Mouse (Mus musculus): ENCODE results near the gene Ndfip2.
A peak's percentile ranks its signal among the peaks of the same experiment; 100 is the strongest.

Ndfip2 gene

GRCm38 (mm10) chr14:105284062-105284461 is 25.7 kb downstream of the Ndfip2 start:
- no peak for DNase-seq (ENCODE audit: low spot score in 2 of 2)

- no peak for DNase-seq (ENCODE audit: low spot score in 2 of 2)
Measured at GRCm38 (mm10) chr14:105287557-105287956, 29.2 kb downstream of the Ndfip2 start.

DNA sequence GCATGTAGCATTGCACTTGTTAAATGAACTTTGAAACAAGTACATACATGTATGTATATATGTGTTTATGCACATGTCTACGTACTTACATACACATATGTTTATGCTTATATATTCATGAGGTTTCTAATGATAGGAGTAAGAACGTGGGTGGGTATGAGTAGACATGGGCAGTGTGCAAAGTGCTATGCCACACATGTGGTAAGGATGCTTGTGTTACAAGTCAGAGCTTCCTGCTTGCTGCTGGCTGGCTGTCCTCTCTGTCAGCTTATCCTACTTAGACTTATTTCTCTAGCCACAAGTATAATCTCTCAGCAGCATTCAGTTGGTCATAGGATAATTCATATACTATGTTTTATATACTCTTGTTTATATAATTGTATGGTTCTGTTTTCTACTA is 29.6 kb downstream of the Ndfip2 start:
- DNase-seq (ENCODE audit: low spot score in 2 of 2), result no peak

DNA sequence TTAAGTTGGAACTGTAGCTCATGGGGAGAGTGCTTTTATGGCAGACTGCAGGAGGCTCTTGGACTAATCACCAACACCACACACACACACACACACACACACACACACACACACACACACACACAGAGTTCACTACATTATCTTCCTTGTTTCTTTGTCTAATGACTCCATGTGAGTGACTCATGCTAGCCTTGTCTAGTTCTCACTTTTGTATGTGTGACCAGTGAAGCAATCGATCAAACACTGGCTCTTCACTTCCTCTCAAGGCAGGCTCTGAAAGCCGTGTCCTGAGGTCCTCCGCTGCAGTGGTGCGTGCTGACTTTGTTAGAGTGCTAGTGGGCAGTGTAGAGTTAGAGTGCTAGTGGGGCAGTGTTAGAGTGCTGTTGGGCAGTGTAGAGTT is 30.2 kb downstream of the Ndfip2 start:
- no peak for DNase-seq (ENCODE audit: low spot score in 2 of 2)

DNA sequence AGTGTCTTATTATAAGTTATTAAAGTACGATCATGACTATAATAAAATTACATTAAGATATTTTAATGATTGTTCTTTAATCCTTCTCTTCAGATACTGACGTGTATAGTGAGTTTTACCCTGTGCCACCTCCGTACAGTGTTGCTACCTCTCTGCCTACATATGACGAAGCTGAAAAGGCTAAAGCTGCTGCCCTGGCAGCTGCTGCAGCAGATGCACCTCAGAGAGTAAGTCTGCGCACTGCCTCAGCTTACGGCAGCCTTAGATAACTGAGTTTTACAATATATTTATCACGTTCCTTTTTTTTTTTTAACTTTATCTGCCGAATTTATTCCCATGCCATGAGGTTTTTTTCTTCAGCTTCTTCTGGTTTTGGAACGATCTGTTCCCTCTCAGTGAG is 33.8 kb downstream of the Ndfip2 start:
- no peak for DNase-seq (ENCODE audit: low spot score in 2 of 2)

- DNase-seq (ENCODE audit: low spot score in 2 of 2), result no peak
Measured at GRCm38 (mm10) chr14:105293777-105294176, 35.4 kb downstream of the Ndfip2 start.

DNA sequence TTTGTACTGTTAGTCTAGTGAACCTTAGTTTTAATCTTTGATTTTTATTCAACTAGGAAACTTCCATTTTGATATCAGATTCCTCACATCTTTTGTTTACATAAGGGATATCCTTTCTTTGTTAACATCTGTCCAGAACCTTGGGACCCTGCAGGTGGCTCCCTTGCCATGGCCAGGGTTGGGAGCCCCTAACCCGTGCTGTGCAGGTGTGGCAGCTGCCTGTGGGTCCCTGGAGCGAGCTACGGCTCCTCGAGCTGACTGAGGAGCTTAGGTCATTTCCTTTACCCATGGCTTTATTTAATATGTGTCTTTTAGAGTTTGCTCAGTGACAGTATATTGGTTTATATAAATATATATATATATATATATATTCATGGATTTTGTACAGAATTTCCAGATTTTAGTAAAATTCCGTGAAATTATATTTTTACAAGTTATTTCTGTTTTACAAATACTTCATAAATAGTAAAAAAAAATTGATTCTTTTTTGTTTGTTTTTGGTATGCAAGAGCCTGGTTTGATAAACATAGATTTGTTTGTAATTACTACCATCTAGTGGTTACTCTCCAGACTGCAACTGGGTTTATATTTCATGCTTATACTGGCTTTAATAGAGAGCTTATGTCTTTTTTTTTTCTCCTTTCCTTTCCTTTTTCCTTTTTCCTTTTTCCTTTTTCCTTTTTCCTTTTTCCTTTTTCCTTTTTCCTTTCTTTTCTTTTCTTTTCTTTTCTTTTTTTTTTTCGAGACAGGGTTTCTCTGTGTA is 37.6 kb downstream of the Ndfip2 start:
- no peak for DNase-seq (ENCODE audit: low spot score in 2 of 2)

DNA sequence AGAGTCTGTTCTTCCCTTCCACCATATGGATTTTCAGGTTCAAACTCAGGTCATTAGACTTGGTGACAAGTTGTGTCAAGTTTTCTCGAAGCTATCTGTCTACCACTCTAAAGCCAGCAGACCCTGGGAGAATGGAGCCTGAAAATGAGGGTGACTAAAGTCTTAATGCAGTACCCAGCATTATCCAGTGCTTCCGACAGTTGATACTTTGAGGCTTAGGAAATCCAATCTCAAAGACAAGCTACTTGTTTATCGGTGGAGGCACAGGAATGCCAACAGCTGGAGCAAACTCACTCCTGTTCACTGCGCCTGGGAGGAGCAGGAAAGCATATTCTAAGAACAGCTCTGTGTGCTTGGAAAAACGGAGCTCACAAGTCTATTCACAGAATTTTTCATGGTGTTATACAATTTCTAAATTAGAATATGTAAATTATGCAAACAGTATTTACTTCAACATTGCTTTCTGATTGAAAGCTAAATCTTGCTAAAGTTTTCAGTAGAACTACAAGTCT is 41.4 kb downstream of the Ndfip2 start:
- DNase-seq (ENCODE audit: low spot score in 2 of 2), result no peak

GRCm38 (mm10) chr14:105300551-105300950 is 42.2 kb downstream of the Ndfip2 start:
- DNase-seq (ENCODE audit: low spot score in 2 of 2), result no peak

DNA sequence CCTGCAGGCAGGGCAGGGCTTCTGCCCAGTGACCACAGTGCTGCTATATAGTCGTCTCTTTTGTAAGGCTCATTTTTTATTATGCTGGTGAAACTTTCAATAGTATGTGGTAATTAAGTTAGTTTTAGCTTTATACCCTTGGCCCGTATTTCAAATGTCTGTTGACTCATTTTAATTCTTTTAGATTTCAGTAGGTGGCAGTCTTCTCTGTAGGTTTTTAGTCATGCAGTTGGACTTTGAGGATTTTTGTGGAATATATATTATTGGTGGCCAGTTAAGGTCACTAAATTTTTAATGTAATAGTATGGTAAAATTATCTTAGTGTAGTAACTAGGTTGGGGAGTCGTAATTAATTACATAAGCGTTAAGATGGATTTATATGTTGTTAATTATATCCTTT is 44.3 kb downstream of the Ndfip2 start:
- DNase-seq (ENCODE audit: low spot score in 2 of 2), result no peak

DNA sequence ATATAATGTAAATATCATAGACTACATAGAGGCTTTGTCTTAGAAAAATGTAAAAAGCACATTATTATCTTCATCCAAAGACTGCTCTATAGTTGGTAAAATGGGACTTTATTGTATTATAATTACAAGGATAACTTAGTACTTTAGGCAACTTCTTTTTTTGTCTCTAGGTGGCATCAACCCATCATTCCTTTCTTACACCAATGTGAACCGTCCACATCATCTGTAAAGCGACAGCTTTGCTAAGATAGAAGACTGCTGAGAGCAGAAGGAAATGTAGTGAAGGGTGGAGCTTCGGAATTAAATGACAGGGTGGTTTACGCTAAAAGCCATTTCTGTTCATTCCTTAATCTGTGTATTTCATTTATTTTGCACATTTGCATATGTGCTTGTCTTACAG is 49.3 kb downstream of the Ndfip2 start:
- no peak for DNase-seq (ENCODE audit: low spot score in 2 of 2)

DNA sequence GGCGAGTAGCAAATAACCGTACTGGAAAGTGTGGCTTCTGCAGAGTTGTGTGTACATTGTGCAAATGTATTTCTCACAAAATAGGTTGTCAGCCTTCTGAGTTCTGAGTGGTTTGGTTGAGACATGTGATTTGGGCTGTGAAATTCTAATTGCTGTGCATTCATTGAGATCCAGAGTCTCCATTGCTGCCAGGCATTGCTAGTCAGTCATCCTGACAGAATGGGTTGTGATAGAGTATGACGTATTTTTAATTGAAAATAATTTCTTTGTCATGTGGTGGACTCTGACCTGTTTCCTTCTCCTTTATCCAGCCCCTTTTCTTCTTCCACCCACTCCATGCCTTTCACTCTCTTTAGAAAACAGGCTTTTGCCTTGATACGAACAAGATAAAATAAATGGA is 54.0 kb downstream of the Ndfip2 start:
- no peak for DNase-seq (ENCODE audit: low spot score in 2 of 2)

DNA sequence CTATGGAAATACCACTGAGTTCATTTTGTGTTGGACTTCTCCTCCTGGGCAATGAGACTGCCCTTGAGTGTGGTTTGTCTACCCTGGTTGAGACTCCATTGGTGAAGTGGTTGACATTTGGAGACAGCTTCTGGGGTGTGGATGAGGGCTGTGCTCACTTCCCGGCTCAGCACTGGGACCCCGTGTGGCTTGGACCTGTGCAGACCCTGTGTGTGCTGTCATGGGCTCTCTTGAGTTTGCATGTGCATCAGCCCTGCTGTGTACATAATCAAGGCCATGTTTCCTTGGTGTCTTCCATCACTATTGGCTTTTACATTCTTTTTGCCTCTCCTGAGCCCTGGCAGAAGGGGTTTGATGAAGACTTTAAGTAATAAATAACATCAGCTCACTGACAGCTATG is 54.6 kb downstream of the Ndfip2 start:
- no peak for DNase-seq (ENCODE audit: low spot score in 2 of 2)

DNA sequence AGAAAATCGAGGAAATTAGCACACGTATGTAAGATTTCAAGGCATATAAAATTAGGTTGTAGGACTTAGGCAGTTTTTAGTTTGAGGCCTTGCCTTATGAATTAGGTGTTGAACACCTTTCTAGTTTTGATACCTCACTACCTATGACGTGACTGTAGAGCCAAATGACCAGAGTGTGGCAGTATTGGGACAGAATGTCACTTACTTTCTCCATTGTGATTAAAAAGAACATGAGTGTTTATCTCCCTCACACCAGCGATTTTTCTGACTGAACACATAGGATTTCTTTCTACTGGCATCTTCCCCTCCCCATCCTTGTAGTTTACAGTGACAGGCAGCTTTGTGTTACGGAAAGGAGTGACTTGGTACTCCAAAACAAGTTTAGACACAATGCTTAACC is 55.5 kb downstream of the Ndfip2 start:
- peak in 1 of 2 experiments; percentile 20 for DNase-seq (ENCODE audit: low spot score in 2 of 2)

GRCm38 (mm10) chr14:105321712-105322111 is 63.3 kb downstream of the Ndfip2 start:
- no peak for DNase-seq (ENCODE audit: low spot score in 2 of 2)

DNA sequence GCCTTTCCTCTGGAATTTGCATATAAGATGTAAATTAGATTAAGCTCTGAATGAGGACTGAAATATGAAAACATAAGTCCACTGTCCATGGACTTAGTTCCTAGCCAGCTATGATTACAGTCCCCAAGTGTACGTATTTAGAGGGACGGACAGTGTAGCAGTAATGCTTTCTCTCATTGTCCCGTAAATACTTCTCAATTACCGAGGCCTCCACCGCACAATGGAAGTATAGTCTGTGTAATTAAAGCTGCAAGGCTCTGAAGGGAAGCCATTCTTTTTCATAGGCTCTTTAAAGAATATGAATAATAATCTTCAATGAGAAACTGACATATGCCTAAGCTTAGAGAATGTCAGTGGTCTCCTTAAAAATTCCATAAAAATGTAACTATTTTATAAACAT is 64.5 kb downstream of the Ndfip2 start:
- DNase-seq (ENCODE audit: low spot score in 2 of 2), result no peak

- no peak for DNase-seq (ENCODE audit: low spot score in 2 of 2)
Measured at GRCm38 (mm10) chr14:105323448-105323847, 65.1 kb downstream of the Ndfip2 start.

DNA sequence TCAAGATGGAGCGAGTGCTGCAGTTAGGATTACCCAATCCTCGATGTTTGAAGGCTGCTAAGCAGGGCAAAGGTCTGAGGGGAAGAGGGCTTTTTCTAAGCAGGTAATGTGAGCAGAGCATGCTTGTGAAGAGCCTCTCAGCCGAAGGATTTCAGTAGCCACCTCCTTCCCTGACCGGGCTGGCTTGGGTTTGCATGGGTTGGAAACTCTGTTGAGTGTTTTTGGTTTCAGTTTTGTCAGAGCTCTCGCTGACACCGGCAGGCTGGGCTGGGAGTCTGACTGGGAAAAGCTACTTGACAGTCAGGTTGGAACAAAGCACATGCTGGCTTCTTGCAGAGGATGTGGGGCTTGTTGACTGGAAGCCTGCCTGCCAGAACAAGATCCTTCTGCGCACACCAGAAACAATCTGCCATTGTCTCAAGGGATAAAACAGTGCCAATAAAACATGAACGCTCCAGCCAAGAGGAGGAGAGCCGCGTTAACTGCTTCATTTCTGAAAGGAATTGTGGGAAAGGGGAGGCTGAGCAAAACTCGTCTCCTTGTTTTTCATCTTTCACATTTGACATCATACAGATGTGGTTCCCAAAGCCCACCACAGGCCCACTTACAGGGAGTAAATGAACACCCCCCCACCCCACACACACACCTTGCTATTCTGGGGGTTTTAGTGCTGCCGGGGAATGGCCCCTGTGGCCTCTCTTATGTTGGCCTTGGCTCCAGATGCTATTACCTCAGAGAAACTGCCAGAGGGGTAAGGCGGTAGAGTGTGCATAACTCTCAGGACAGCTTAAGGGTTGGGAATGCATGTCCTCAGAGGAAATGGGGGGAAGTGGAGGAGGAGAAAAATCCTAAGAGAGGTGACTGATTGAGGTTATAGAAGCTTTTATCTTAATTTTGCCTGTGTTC is 70.3 kb downstream of the Ndfip2 start:
- peak; percentile 65 to 78 for DNase-seq (ENCODE audit: low spot score in 2 of 2)

DNA sequence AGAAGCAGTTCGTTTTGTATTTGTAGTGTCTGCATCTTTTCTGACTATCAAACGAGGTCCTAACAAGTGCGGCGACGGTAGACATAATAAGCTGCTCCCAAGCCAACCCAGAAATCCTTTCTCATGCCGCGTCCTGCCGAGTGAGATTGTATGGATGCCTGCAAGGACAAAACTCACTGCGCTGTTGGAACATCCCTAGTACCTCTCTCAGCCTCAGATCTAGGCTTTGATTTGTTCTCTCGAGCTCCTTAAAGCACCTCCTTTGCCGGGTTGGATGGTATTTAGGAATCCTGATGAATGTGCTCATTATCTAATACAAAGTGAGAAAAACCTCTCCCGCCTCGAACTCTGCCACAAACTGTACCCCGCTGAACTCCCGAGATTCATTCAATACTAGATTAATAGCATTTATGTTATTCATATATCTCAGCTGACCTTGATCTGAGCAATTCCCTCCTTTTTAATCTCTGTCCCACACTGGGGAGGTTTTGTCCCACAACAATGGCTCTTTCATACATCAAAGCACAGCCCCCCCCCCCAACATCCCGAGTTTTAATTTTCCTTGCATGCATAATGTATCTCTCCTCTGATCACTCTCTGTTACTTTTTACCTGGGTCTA is 75.2 kb downstream of the Ndfip2 start:
- no peak for DNase-seq (ENCODE audit: low spot score in 2 of 2)

GRCm38 (mm10) chr14:105341765-105342164 is 83.4 kb downstream of the Ndfip2 start:
- DNase-seq (ENCODE audit: low spot score in 2 of 2), result peak; percentile 40 to 43

- no peak for DNase-seq (ENCODE audit: low spot score in 2 of 2)
Measured at GRCm38 (mm10) chr14:105354121-105354520, 95.7 kb downstream of the Ndfip2 start.

Data from urinary bladder, postnatal 36 days (tissue).